Mouse (Mus musculus): ENCODE measurements around the gene Tac2. TPM values are rescaled to one million over a fixed set of nuclear protein-coding genes. Genes with fewer than 3 reads are reported as not detected.
A peak's percentile ranks its signal among the peaks of the same experiment; 100 is the strongest.
"Not testable (repeated sequence)": the region's sequence is repeated elsewhere in the genome, so short reads cannot be mapped to it uniquely, and the experiment has no call there.

The Tac2 gene
- polyA plus RNA-seq, 1 experiment from 2014 or later: 0.34 TPM

GRCm38 (mm10) chr10:127754566-127755166 is 30.4 kb downstream of the Tac2 start:
- TF ChIP-seq EP300 (optimal IDR thresholded peaks at IDR 0.05) (no peak), CTCF (IDR thresholded peaks at IDR 0.05; ENCODE audit: low read depth) (no peak)
- WGBS: 51% methylated on average over 6 of the region's 6 CpGs
- Histone ChIP-seq H3K4me1 (replicated peaks; ENCODE audit: control insufficient read depth, insufficient read depth) (no peaks in the 10 kb centered on the region), H3K27me3 (ENCODE audit: control insufficient read depth, insufficient read depth, low read length) (no peaks in the 10 kb centered on the region), H3K36me3 (ENCODE audit: control insufficient read depth, insufficient read depth, low read length) (no peaks in the 10 kb centered on the region), H3K4me2 (replicated peaks; ENCODE audit: low read depth) (no peak overlapping the region), H3K4me3 (ENCODE audit: low read depth, low read length) (no peak overlapping the region), H3K9me3 (ENCODE audit: control insufficient read depth, low read length) (no peaks in the 10 kb centered on the region), H3K9ac (ENCODE audit: low read length) (no peak overlapping the region), H3K27ac (replicated peaks) (no peak overlapping the region; the same call in 1 of the 2 replicates)
- DNase-seq (ENCODE audit: low spot score) (no peak), ATAC-seq (ENCODE audit: low FRiP score, low TSS enrichment) (no peak)

GRCm38 (mm10) chr10:127755246-127755645 is 31.0 kb downstream of the Tac2 start:
- no peaks in the 10 kb centered on the region for H3K4me1 ChIP-seq (replicated peaks; ENCODE audit: control insufficient read depth, insufficient read depth)
- no peaks in the 10 kb centered on the region for H3K36me3 ChIP-seq (ENCODE audit: control insufficient read depth, insufficient read depth, low read length)
- WGBS: 46% methylated on average over 3 of the region's 3 CpGs
- no peaks in the 10 kb centered on the region for H3K9me3 ChIP-seq (ENCODE audit: control insufficient read depth, low read length)
- H3K9ac ChIP-seq (ENCODE audit: low read length): no peak overlapping the region
- no peak for ATAC-seq (ENCODE audit: low FRiP score, low TSS enrichment)
- H3K27ac ChIP-seq (replicated peaks): no peak overlapping the region; the same call in 1 of the 2 replicates
- no peaks in the 10 kb centered on the region for H3K27me3 ChIP-seq (ENCODE audit: control insufficient read depth, insufficient read depth, low read length)
- TF ChIP-seq CTCF (IDR thresholded peaks at IDR 0.05; ENCODE audit: low read depth) (no peak), EP300 (optimal IDR thresholded peaks at IDR 0.05) (no peak)
- no peak for DNase-seq (ENCODE audit: low spot score)
- no peak overlapping the region for H3K4me3 ChIP-seq (ENCODE audit: low read depth, low read length)
- no peak overlapping the region for H3K4me2 ChIP-seq (replicated peaks; ENCODE audit: low read depth)

- no peaks in the 10 kb centered on the region for H3K27me3 ChIP-seq (ENCODE audit: control insufficient read depth, insufficient read depth, low read length)
- no peaks in the 10 kb centered on the region for H3K4me1 ChIP-seq (replicated peaks; ENCODE audit: control insufficient read depth, insufficient read depth)
- H3K4me3 ChIP-seq (ENCODE audit: low read depth, low read length): peak overlapping the region; percentile 25
- no peaks in the 10 kb centered on the region for H3K36me3 ChIP-seq (ENCODE audit: control insufficient read depth, insufficient read depth, low read length)
- WGBS: 26% methylated on average over 18 of the region's 18 CpGs
- DNase-seq (ENCODE audit: low spot score) (no peak), ATAC-seq (ENCODE audit: low FRiP score, low TSS enrichment) (no peak)
- no peaks in the 10 kb centered on the region for H3K9me3 ChIP-seq (ENCODE audit: control insufficient read depth, low read length)
- H3K4me2 ChIP-seq (replicated peaks; ENCODE audit: low read depth): peak overlapping the region; percentile 50
- TF ChIP-seq CTCF (IDR thresholded peaks at IDR 0.05; ENCODE audit: low read depth) (no peak), EP300 (optimal IDR thresholded peaks at IDR 0.05) (no peak)
- peak overlapping the region; percentile 24; the same call in 1 of the 2 replicates for H3K9ac ChIP-seq (ENCODE audit: low read length)
- H3K27ac ChIP-seq (replicated peaks): peak overlapping the region; percentile 63
These were observed 31.6 kb downstream of the Tac2 start for GRCm38 (mm10) chr10:127755770-127756468.

- no peak within 1 kb of the TSS for H3K4me3 ChIP-seq (ENCODE audit: low read depth, low read length)
- H3K9me3 ChIP-seq (ENCODE audit: control insufficient read depth, low read length): no peaks in the 10 kb centered on the region
- no peak within 1 kb of the TSS for H3K27ac ChIP-seq (replicated peaks)
- DNase-seq (ENCODE audit: low spot score): peak; percentile 12
- no peaks in the 10 kb centered on the region for H3K36me3 ChIP-seq (ENCODE audit: control insufficient read depth, insufficient read depth, low read length)
- ATAC-seq (ENCODE audit: low FRiP score, low TSS enrichment): peak; percentile 74
- H3K27me3 ChIP-seq (ENCODE audit: control insufficient read depth, insufficient read depth, low read length): no peaks in the 10 kb centered on the region
- H3K4me1 ChIP-seq (replicated peaks; ENCODE audit: control insufficient read depth, insufficient read depth): no peaks in the 10 kb centered on the region
- H3K4me2 ChIP-seq (replicated peaks; ENCODE audit: low read depth): no peak within 1 kb of the TSS
- WGBS: 53% methylated on average over 9 of the region's 9 CpGs
- H3K9ac ChIP-seq (ENCODE audit: low read length): no peak within 1 kb of the TSS
- no peak for TF ChIP-seq EP300 (optimal IDR thresholded peaks at IDR 0.05)
- no peak for TF ChIP-seq CTCF (IDR thresholded peaks at IDR 0.05; ENCODE audit: low read depth)
These were observed 35.2 kb downstream of the Tac2 start, which contains the start of the genes Rdh1 and Rdh16f1 for GRCm38 (mm10) chr10:127759181-127760110. Rdh1 (plus strand) TSS chr10:127759721. Rdh16f1 (plus strand) TSS chr10:127759787.

GRCm38 (mm10) chr10:127762926-127763325 is 38.6 kb downstream of the Tac2 start:
- WGBS: 88% methylated on average over 10 of the region's 10 CpGs
- H3K36me3 ChIP-seq (ENCODE audit: control insufficient read depth, insufficient read depth, low read length); H3K27me3 ChIP-seq (ENCODE audit: control insufficient read depth, insufficient read depth, low read length): not testable (repeated sequence)

More at GRCm38 (mm10) chr10:127762926-127763325, 38.6 kb downstream of the Tac2 start:
- not testable (repeated sequence) for H3K4me1 ChIP-seq (replicated peaks; ENCODE audit: control insufficient read depth, insufficient read depth); H3K9ac ChIP-seq (ENCODE audit: low read length); H3K4me3 ChIP-seq (ENCODE audit: low read depth, low read length); H3K4me2 ChIP-seq (replicated peaks; ENCODE audit: low read depth); DNase-seq (ENCODE audit: low spot score); H3K27ac ChIP-seq (replicated peaks); H3K9me3 ChIP-seq (ENCODE audit: control insufficient read depth, low read length); ATAC-seq (ENCODE audit: low FRiP score, low TSS enrichment)
